Mouse (Mus musculus): ENCODE measurements around the gene Syt9. TPM values are rescaled to one million over a fixed set of nuclear protein-coding genes. Genes with fewer than 3 reads are reported as not detected.

Syt9 gene
- polyA plus RNA-seq, 1 experiment from 2014 or later: 2.0 TPM

DNA sequence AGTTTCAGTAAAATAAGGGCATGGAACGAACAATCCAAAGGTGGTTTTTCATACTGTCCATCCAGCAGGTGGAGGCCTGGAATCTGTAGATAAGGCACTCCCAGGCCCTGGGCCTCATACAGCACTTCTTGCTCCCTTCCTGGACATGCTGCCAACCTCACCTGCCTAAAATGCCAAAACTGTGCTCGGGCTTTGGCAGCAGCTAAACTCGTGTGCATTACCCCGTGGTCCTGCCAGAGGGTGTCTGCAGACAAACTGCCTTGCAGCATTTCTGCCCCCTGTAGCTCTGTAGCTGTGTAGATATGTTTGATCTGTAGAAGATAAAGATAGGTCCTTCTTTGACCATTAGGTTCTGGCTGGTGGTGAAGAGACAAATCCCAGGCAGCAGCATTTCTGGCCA is 198.4 kb downstream of the Syt9 start:
- H3K27ac ChIP-seq: peak overlapping the region; percentile 61
- WGBS: 79% methylated on average over 4 of the region's 4 CpGs
- DNase-seq (ENCODE audit: low spot score): no peak

GRCm38 (mm10) chr7:107573856-107574255 is 203.3 kb downstream of the Syt9 start:
- H3K27me3 ChIP-seq (ENCODE audit: low read depth, poor library complexity, severe bottlenecking): no peaks in the 10 kb centered on the region
- no peak for DNase-seq (ENCODE audit: low spot score)
- peaks cover 5% of the 10 kb centered on the region for H3K4me1 ChIP-seq
- peaks cover 62% of the 10 kb centered on the region for H3K36me3 ChIP-seq
- H3K27ac ChIP-seq: peak overlapping the region; percentile 39; the same call in 1 of the 2 replicates
- H3K9me3 ChIP-seq (replicated peaks): 0 out of 2 replicates have a peak, but pooled peaks cover 2% of the 10 kb centered on the region
- no peak overlapping the region for H3K4me3 ChIP-seq
- WGBS: 64% methylated on average over 2 of the region's 2 CpGs

More for the DNA sequence above, 198.4 kb downstream of the Syt9 start:
- peaks cover 29% of the 10 kb centered on the region for H3K4me1 ChIP-seq
- peak overlapping the region; percentile 53; the same call in 1 of the 2 replicates for H3K4me3 ChIP-seq
- peaks cover 30% of the 10 kb centered on the region for H3K36me3 ChIP-seq
- H3K9me3 ChIP-seq (replicated peaks): 0 out of 2 replicates have a peak, but pooled peaks cover 2% of the 10 kb centered on the region
- H3K27me3 ChIP-seq (ENCODE audit: low read depth, poor library complexity, severe bottlenecking): no peaks in the 10 kb centered on the region

DNA sequence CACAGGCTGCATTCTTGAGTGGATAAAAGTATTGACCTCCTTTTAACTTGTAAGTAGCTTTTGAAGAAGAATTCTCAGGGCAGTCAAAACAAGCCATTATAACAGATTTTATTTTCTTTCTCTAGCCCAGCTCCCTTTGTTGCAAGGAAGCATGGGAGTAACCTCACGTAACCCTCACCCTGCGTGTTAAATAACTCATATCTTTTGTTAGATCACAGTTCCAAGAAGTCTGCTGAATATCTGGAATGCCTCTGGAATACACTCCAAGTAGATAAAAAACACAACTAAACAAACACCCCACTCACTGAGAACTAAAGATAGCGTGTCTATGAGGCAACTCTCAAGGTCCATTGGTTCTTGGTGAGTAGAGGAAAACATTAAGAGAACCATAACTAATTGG is 203.7 kb downstream of the Syt9 start:
- WGBS: 82% methylated on average over 3 of the region's 3 CpGs
- Histone ChIP-seq H3K27ac (peak overlapping the region; percentile 39; the same call in 1 of the 2 replicates), H3K9me3 (replicated peaks) (0 out of 2 replicates have a peak, but pooled peaks cover 2% of the 10 kb centered on the region), H3K27me3 (ENCODE audit: low read depth, poor library complexity, severe bottlenecking) (no peaks in the 10 kb centered on the region), H3K36me3 (peaks cover 62% of the 10 kb centered on the region), H3K4me3 (no peak overlapping the region), H3K4me1 (peaks cover 1% of the 10 kb centered on the region)
- DNase-seq (ENCODE audit: low spot score): no peak

GRCm38 (mm10) chr7:107592641-107593040 is 222.1 kb downstream of the Syt9 start:
- WGBS: 69% methylated on average over 2 of the region's 2 CpGs
- Histone ChIP-seq H3K9me3 (replicated peaks) (no peaks in the 10 kb centered on the region), H3K36me3 (peaks cover 23% of the 10 kb centered on the region), H3K4me1 (peaks cover 32% of the 10 kb centered on the region), H3K27me3 (ENCODE audit: low read depth, poor library complexity, severe bottlenecking) (no peaks in the 10 kb centered on the region), H3K4me3 (no peak overlapping the region), H3K27ac (no peak overlapping the region)
- DNase-seq (ENCODE audit: low spot score): no peak

DNA sequence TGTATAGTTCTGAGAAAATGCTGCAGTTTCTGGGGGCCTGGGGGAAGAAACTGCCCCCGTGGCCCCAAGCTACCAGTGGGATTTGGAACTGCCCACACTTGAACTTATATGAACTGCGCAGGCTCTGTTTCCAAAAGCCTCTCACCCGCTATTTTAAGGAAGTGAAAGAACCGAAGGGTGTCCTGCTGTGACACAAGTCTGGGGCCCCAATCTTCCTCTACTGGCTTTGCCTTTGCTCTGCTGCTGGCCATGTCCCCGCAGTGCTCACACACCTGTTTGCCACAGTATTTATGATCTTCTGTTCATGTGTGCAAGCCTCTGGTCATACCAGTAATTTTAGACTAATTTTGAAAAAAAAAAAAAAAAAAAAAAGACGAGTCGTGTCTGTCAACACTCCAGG is 223.4 kb downstream of the Syt9 start:
- Histone ChIP-seq H3K27ac (no peak overlapping the region), H3K9me3 (replicated peaks) (no peaks in the 10 kb centered on the region), H3K27me3 (ENCODE audit: low read depth, poor library complexity, severe bottlenecking) (no peaks in the 10 kb centered on the region), H3K4me1 (peaks cover 34% of the 10 kb centered on the region), H3K4me3 (peak overlapping the region; percentile 68), H3K36me3 (peaks cover 23% of the 10 kb centered on the region)
- no peak for DNase-seq (ENCODE audit: low spot score)
- WGBS: 39% methylated on average over 7 of the region's 7 CpGs

- H3K27ac ChIP-seq: peak overlapping the region; percentile 78
- WGBS: 1% methylated on average over 16 of the region's 16 CpGs
Observed at GRCm38 (mm10) chr7:107594325-107594856, 223.9 kb downstream of the Syt9 start.

DNA sequence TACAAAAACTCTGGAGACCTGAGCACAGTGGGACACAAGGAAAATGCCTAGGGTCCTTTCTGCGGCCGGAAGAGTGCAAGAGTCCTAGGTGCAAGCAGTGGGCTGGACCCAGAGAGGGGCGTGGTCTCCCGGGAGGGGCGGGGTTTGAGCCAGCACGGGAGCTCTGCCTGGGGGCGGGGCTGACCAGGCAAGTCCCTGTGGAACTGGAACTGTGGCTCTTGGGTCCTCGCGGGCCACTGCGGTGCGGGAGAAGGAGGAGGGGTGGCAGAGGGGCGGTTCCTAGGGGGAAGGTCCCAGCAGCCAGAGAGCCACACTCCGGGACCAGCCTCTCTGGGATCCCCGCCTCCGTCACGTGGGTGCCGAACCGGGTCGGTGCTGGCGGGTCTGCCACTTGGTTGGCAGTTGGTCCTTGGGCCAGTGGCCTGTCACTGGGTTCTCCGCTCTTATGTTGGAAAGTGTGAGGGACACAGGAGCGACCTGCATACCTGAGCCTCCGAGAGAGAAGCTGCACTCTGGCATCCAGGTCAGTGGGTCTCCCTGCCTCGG is 224.4 kb downstream of the Syt9 start, which contains the start of gene Ppfibp2:
Gene Ppfibp2, plus strand, starts transcription at position 351 of the 546 bp plus-strand sequence.
- peak within 1 kb of the TSS; percentile 68 for H3K4me3 ChIP-seq
- H3K27me3 ChIP-seq (ENCODE audit: low read depth, poor library complexity, severe bottlenecking): no peaks in the 10 kb centered on the region
- DNase-seq (ENCODE audit: low spot score): peak; percentile 89
- no peaks in the 10 kb centered on the region for H3K9me3 ChIP-seq (replicated peaks)
- H3K36me3 ChIP-seq: peaks cover 23% of the 10 kb centered on the region
- under 1% methylated on average over 24 of the region's 24 CpGs for WGBS
- peak within 1 kb of the TSS; percentile 78 for H3K27ac ChIP-seq
- peaks cover 34% of the 10 kb centered on the region for H3K4me1 ChIP-seq

More at GRCm38 (mm10) chr7:107594325-107594856, 223.9 kb downstream of the Syt9 start:
- H3K27me3 ChIP-seq (ENCODE audit: low read depth, poor library complexity, severe bottlenecking): no peaks in the 10 kb centered on the region
- H3K36me3 ChIP-seq: peaks cover 23% of the 10 kb centered on the region
- H3K4me3 ChIP-seq: peak overlapping the region; percentile 68
- H3K9me3 ChIP-seq (replicated peaks): no peaks in the 10 kb centered on the region
- H3K4me1 ChIP-seq: peaks cover 34% of the 10 kb centered on the region
- peak; percentile 72 for DNase-seq (ENCODE audit: low spot score)

DNA sequence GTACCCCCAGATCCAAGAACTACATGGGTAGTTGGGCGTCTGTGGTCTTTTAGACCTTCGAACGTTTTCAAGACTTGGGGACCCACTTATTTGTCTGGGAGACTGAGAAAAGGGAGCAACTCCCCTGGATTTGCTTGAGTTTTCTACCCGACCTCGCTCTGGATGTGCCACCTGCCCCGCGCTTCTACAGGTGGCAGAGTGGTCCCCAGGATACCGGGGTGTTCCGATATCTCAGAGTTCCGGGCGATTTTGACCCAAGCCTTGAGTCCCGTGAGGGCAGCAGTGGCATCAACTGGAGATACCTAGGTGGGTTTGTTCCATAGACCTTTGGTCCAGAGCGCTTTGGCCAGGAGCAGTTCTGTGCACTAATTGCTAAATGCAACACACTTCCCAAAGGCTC is 224.9 kb downstream of the Syt9 start:
- no peak for DNase-seq (ENCODE audit: low spot score)
- 15% methylated on average over 13 of the region's 13 CpGs for WGBS
- Histone ChIP-seq H3K27ac (peak overlapping the region; percentile 78; the same call in 1 of the 2 replicates), H3K9me3 (replicated peaks) (no peaks in the 10 kb centered on the region), H3K36me3 (peaks cover 18% of the 10 kb centered on the region), H3K4me3 (peak overlapping the region; percentile 68), H3K27me3 (ENCODE audit: low read depth, poor library complexity, severe bottlenecking) (no peaks in the 10 kb centered on the region), H3K4me1 (peaks cover 34% of the 10 kb centered on the region)

- Histone ChIP-seq H3K36me3 (peaks cover 6% of the 10 kb centered on the region; the same call in 1 of the 2 replicates), H3K27ac (no peak overlapping the region), H3K4me3 (no peak overlapping the region), H3K27me3 (ENCODE audit: low read depth, poor library complexity, severe bottlenecking) (no peaks in the 10 kb centered on the region), H3K9me3 (replicated peaks) (no peaks in the 10 kb centered on the region), H3K4me1 (peaks cover 34% of the 10 kb centered on the region)
- no peak for DNase-seq (ENCODE audit: low spot score)
Observed at GRCm38 (mm10) chr7:107596753-107597152, 226.2 kb downstream of the Syt9 start.

- DNase-seq (ENCODE audit: low spot score): no peak
- 90% methylated on average over 3 of the region's 3 CpGs for WGBS
- H3K27ac ChIP-seq: no peak overlapping the region
- H3K36me3 ChIP-seq: no peaks in the 10 kb centered on the region
- H3K4me1 ChIP-seq: peaks cover 34% of the 10 kb centered on the region
- H3K4me3 ChIP-seq: no peak overlapping the region
- H3K27me3 ChIP-seq (ENCODE audit: low read depth, poor library complexity, severe bottlenecking): no peaks in the 10 kb centered on the region
- H3K9me3 ChIP-seq (replicated peaks): no peaks in the 10 kb centered on the region
Observed at GRCm38 (mm10) chr7:107597956-107598355, 227.4 kb downstream of the Syt9 start.

Other genes starting within 250 kb of the Syt9 start
- not detected in 2 replicates for gene Olfr715, start 239.6 kb upstream of the Syt9 start, polyA plus RNA-seq (2016; fragmentation: Nextera tagmentation; extraction: Ambion mirVana)
- not detected in 2 replicates for gene Olfr716, start 232.4 kb upstream of the Syt9 start, polyA plus RNA-seq (2016; fragmentation: Nextera tagmentation; extraction: Ambion mirVana)
- not detected in 2 replicates for gene Nlrp14, start 203.7 kb upstream of the Syt9 start, polyA plus RNA-seq (2016; fragmentation: Nextera tagmentation; extraction: Ambion mirVana)
- gene Rbmxl2, start 161.3 kb upstream of the Syt9 start, polyA plus RNA-seq (2016; fragmentation: Nextera tagmentation; extraction: Ambion mirVana): not detected in 2 replicates
- 9.7 and 22.3 TPM in 2 replicates for gene Olfml1, start 196.7 kb downstream of the Syt9 start, polyA plus RNA-seq (2016; fragmentation: Nextera tagmentation; extraction: Ambion mirVana)
- gene Ppfibp2, start 224.5 kb downstream of the Syt9 start, polyA plus RNA-seq (2016; fragmentation: Nextera tagmentation; extraction: Ambion mirVana): 22.0 and 24.9 TPM in 2 replicates